ENCODE assay signal across 11 mouse cellular contexts in the genomic region with DNA sequence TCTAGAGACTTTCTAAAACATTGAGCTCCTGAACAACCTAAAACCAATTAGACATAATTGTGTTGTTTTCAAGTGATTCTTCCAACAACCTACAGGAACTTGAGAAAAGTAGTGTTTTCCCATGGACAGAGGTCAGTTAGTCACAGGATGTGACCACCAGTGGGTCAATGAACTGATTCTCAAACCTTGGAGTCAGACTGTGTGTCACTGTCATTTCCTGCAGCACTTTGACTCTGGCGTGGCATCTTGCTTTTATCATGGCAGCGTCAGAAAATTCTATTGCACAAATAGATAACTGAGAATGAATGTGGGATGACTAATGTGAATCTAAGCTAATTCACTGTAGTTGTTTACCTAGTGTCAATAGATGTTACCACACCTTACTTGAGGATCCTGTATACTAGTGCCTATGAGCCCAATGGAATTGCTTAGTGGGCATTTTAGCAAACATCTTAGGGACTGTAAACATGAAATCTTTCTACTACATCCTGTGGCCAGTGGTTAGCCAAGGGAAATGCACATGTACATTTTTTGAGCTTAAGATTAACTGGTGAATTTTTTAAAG.
"Had no signal": no experiment of that assay in that cellular context is flagged by ENCODE, and none has a peak within 500 bp of the region (broad histone marks: within the 10 kb centered on the region; RNA-seq: fewer than 3 reads in every experiment).

No protein-coding gene starts in this region.

- H3K9me3 ChIP-seq: limb, embryonic 15.5 days; liver, embryonic 15.5 days; lung, embryonic 15.5 days; midbrain, embryonic 10.5 days; neural tube, embryonic 13.5 days had no signal

- H3K36me3 ChIP-seq: limb, embryonic 15.5 days; liver, embryonic 15.5 days; lung, embryonic 15.5 days; midbrain, embryonic 10.5 days; neural tube, embryonic 13.5 days had no signal

- DNase-seq: kidney, adult 8-10 months; kidney, postnatal 25 days; right cerebral cortex, postnatal 14 days; thymus, adult 18-20 months; thymus, postnatal 14 days had no signal

- H3K4me2 ChIP-seq: limb, embryonic 15.5 days; liver, embryonic 15.5 days; lung, embryonic 15.5 days; neural tube, embryonic 13.5 days had no signal

- H3K4me3 ChIP-seq: left cerebral cortex, adult 2 months; limb, embryonic 15.5 days; liver, embryonic 15.5 days; lung, embryonic 15.5 days; midbrain, embryonic 10.5 days; neural tube, embryonic 13.5 days had no signal

- H3K4me1 ChIP-seq: limb, embryonic 15.5 days; liver, embryonic 15.5 days; lung, embryonic 15.5 days; midbrain, embryonic 10.5 days; neural tube, embryonic 13.5 days had no signal

- H3K27ac ChIP-seq: left cerebral cortex, adult 2 months; limb, embryonic 15.5 days; liver, embryonic 15.5 days; lung, embryonic 15.5 days; midbrain, embryonic 10.5 days; neural tube, embryonic 13.5 days had no signal

- H3K9ac ChIP-seq: limb, embryonic 15.5 days; liver, embryonic 15.5 days; lung, embryonic 15.5 days; neural tube, embryonic 13.5 days had no signal

- H3K27me3 ChIP-seq: limb, embryonic 15.5 days; liver, embryonic 15.5 days; lung, embryonic 15.5 days; neural tube, embryonic 13.5 days had no signal
